Mouse (Mus musculus) cerebellum, adult 11-12 months (tissue): ENCODE data around the gene Wars.
"Not testable (repeated sequence)": the region's sequence is repeated elsewhere in the genome, so short reads cannot be mapped to it uniquely, and the experiment has no call there.

ENCODE experiments used
- DNase-seq: peaks from one replicate; pipeline ENCODE4 v3.0.0; 2022

Wars gene

GRCm38 (mm10) chr12:108852822-108853221 is 41.2 kb downstream of the Wars start:
- DNase-seq: no peak

GRCm38 (mm10) chr12:108850886-108851285 is 43.1 kb downstream of the Wars start:
- no peak for DNase-seq

GRCm38 (mm10) chr12:108850129-108850528 is 43.8 kb downstream of the Wars start:
- DNase-seq: no peak

GRCm38 (mm10) chr12:108849488-108850022 is 44.4 kb downstream of the Wars start:
- no peak for DNase-seq

GRCm38 (mm10) chr12:108848033-108848432 is 45.9 kb downstream of the Wars start:
- DNase-seq: not testable (repeated sequence)

- DNase-seq: no peak
These were observed 51.3 kb downstream of the Wars start for GRCm38 (mm10) chr12:108842663-108843062.

GRCm38 (mm10) chr12:108841181-108841580 is 52.8 kb downstream of the Wars start:
- DNase-seq: no peak

- peak; percentile 52 for DNase-seq
These were observed 57.3 kb downstream of the Wars start for GRCm38 (mm10) chr12:108836722-108837121.

GRCm38 (mm10) chr12:108835840-108836409 is 58.0 kb downstream of the Wars start, which contains the start of the genes Slc25a29 and Slc25a47:
Gene Slc25a29, minus strand, starts transcription at chr12:108835883.
Gene Slc25a47, plus strand, starts transcription at chr12:108836046.
- peak; percentile 98 for DNase-seq

- no peak for DNase-seq
These were observed 58.6 kb downstream of the Wars start for GRCm38 (mm10) chr12:108835208-108835839.

GRCm38 (mm10) chr12:108834786-108835185 is 59.2 kb downstream of the Wars start:
- DNase-seq: peak; percentile 71

GRCm38 (mm10) chr12:108834337-108834736 is 59.6 kb downstream of the Wars start:
- DNase-seq: peak; percentile 51

- peak; percentile 51 for DNase-seq
These were observed 60.6 kb downstream of the Wars start for GRCm38 (mm10) chr12:108833408-108833807.

- peak; percentile 81 for DNase-seq
These were observed 61.1 kb downstream of the Wars start for GRCm38 (mm10) chr12:108832851-108833250.

- DNase-seq: peak; percentile 78
These were observed 61.9 kb downstream of the Wars start for GRCm38 (mm10) chr12:108831966-108832643.

GRCm38 (mm10) chr12:108830358-108830757 is 63.6 kb downstream of the Wars start:
- no peak for DNase-seq

- DNase-seq: peak; percentile 39
These were observed 64.3 kb downstream of the Wars start for GRCm38 (mm10) chr12:108829636-108830035.

- peak; percentile 45 for DNase-seq
These were observed 66.3 kb downstream of the Wars start for GRCm38 (mm10) chr12:108827641-108828040.

- DNase-seq: peak; percentile 86
These were observed 66.9 kb downstream of the Wars start for GRCm38 (mm10) chr12:108826958-108827535.

GRCm38 (mm10) chr12:108826282-108826957 is 67.6 kb downstream of the Wars start:
- peak; percentile 92 for DNase-seq

- DNase-seq: peak; percentile 57
These were observed 68.3 kb downstream of the Wars start for GRCm38 (mm10) chr12:108825561-108826224.

GRCm38 (mm10) chr12:108824225-108824874 is 69.6 kb downstream of the Wars start:
- DNase-seq: no peak
